Mouse (Mus musculus) kidney, postnatal 0 days (tissue): ENCODE data around the gene Zfp185. TPM values are rescaled to one million over a fixed set of nuclear protein-coding genes. Genes with fewer than 3 reads are reported as not detected.
A peak's percentile ranks its signal among the peaks of the same experiment; 100 is the strongest.

Experiments used
- ATAC-seq: fragments of 200-750 bp; cut with Nextera tagmentation; replicated peaks from 2 replicates; pipeline ENCODE4 v1.8.0; 2017; ENCODE audit warnings: low read depth, moderate number of reproducible peaks, moderate TSS enrichment, moderate library complexity; ENCODE audit not compliant: low FRiP score
- DNase-seq: peaks from one replicate; pipeline ENCODE4 v3.0.0-alpha.2; 2016; ENCODE audit warnings: low spot score
- H3K27ac ChIP-seq: fragments of 300-500 bp; sonication (generic); 2 replicates; pipeline ENCODE4 v1.5.1; 2014; ENCODE audit warnings: mild to moderate bottlenecking
- H3K27me3 ChIP-seq: fragments of 300-500 bp; sonication (generic); 2 replicates; pipeline ENCODE4 v1.6.1; 2014; ENCODE audit warnings: low read length, mixed read lengths; ENCODE audit not compliant: insufficient read depth
- H3K36me3 ChIP-seq: fragments of 300-500 bp; sonication (generic); 2 replicates; pipeline ENCODE4 v1.6.1; 2014; ENCODE audit warnings: low read length, mixed read lengths; ENCODE audit not compliant: insufficient read depth
- H3K4me1 ChIP-seq: fragments of 300-500 bp; sonication (generic); replicated peaks from 2 replicates; pipeline ENCODE4 v1.6.1; 2014; ENCODE audit warnings: antibody characterized with exemption, low read length, mixed read lengths; ENCODE audit not compliant: insufficient read depth
- H3K4me2 ChIP-seq: fragments of 300-500 bp; sonication (generic); 2 replicates; pipeline ENCODE4 v1.6.1; 2014; ENCODE audit warnings: mild to moderate bottlenecking, low read length, moderate library complexity, mixed read lengths
- H3K4me3 ChIP-seq: fragments of 300-500 bp; sonication (generic); replicated peaks from 2 replicates; pipeline ENCODE4 v1.5.1; 2014; ENCODE audit warnings: low read depth, low read length
- H3K9ac ChIP-seq: fragments of 300-500 bp; sonication (generic); 2 replicates; pipeline ENCODE4 v1.6.1; 2014; ENCODE audit warnings: low read depth, low read length
- H3K9me3 ChIP-seq: fragments of 300-500 bp; sonication (generic); replicated peaks from 2 replicates; pipeline ENCODE4 v1.6.1; 2016; ENCODE audit warnings: low read length, inconsistent platforms, mixed read lengths
- CTCF ChIP-seq: IDR thresholded peaks from 2 replicates; pipeline ENCODE4 v1.5.1; 2016; ENCODE audit warnings: antibody characterized with exemption, low read depth, mild to moderate bottlenecking, moderate library complexity
- WGBS: fragments of 180-500 bp; shearing (Covaris S2); extraction: QIAGEN DNeasy Blood & Tissue Kit; methylation state at CpG from one replicate; pipeline ENCODE4 v1.1.7; 2014; 5-methylcytosine and 5-hydroxymethylcytosine counted together
- polyA plus RNA-seq: library from polyadenylated mRNA; unstranded; fragments of >200 nt; fragmentation: Nextera tagmentation; extraction: Ambion mirVana; gene quantifications from 2 replicates; pipeline ENCODE4 v1.2.1, GENCODE M21; 2015

The Zfp185 gene
- polyA plus RNA-seq, 1 experiment from 2014 or later = 8.7 TPM

GRCm38 (mm10) chrX:72982831-72983230 is 4.3 kb upstream of the Zfp185 start:
- Histone ChIP-seq H3K27ac (no peak overlapping the region), H3K9me3 (no peaks in the 10 kb centered on the region), H3K4me3 (no peak overlapping the region), H3K27me3 (no peaks in the 10 kb centered on the region), H3K9ac (no peak overlapping the region), H3K4me1 (no peaks in the 10 kb centered on the region), H3K36me3 (no peaks in the 10 kb centered on the region), H3K4me2 (no peak overlapping the region)
- ATAC-seq (no peak), DNase-seq (no peak)
- TF ChIP-seq CTCF = no peak
- WGBS = 78% methylated on average over 6 of the region's 6 CpGs

- H3K9ac ChIP-seq = no peak overlapping the region
- ATAC-seq (no peak), DNase-seq (no peak)
- H3K4me1 ChIP-seq = no peaks in the 10 kb centered on the region
- 89% methylated on average over 2 of the region's 2 CpGs for WGBS
- H3K4me3 ChIP-seq = no peak overlapping the region
- H3K9me3 ChIP-seq = no peaks in the 10 kb centered on the region
- TF ChIP-seq CTCF = no peak
- H3K27me3 ChIP-seq = no peaks in the 10 kb centered on the region
- H3K27ac ChIP-seq = no peak overlapping the region
- H3K4me2 ChIP-seq = no peak overlapping the region
- H3K36me3 ChIP-seq = no peaks in the 10 kb centered on the region
Measured at GRCm38 (mm10) chrX:72985607-72986006, 1.5 kb upstream of the Zfp185 start.

- Histone ChIP-seq H3K9ac (0 out of 2 replicates have a peak overlapping the region, but pooled peaks have one; percentile 37), H3K4me1 (no peaks in the 10 kb centered on the region), H3K4me2 (peak overlapping the region; percentile 65), H3K4me3 (peak overlapping the region; percentile 36), H3K27me3 (no peaks in the 10 kb centered on the region), H3K27ac (no peak overlapping the region), H3K36me3 (no peaks in the 10 kb centered on the region), H3K9me3 (no peaks in the 10 kb centered on the region)
- no peak for TF ChIP-seq CTCF
- WGBS = 38% methylated on average over 14 of the region's 14 CpGs
- ATAC-seq (no peak), DNase-seq (no peak)
Measured at GRCm38 (mm10) chrX:72987520-72987905, 374 bp downstream of the Zfp185 start.

GRCm38 (mm10) chrX:72988431-72988830 is 1.3 kb downstream of the Zfp185 start:
- no peak overlapping the region for H3K9ac ChIP-seq
- H3K4me2 ChIP-seq = no peak overlapping the region
- 75% methylated on average over 3 of the region's 3 CpGs for WGBS
- DNase-seq = no peak
- H3K4me3 ChIP-seq = no peak overlapping the region
- no peaks in the 10 kb centered on the region for H3K36me3 ChIP-seq
- H3K9me3 ChIP-seq = no peaks in the 10 kb centered on the region
- no peaks in the 10 kb centered on the region for H3K27me3 ChIP-seq
- no peaks in the 10 kb centered on the region for H3K4me1 ChIP-seq
- ATAC-seq = no peak
- no peak for TF ChIP-seq CTCF
- H3K27ac ChIP-seq = no peak overlapping the region

GRCm38 (mm10) chrX:72990581-72990980 is 3.4 kb downstream of the Zfp185 start:
- Histone ChIP-seq H3K36me3 (no peaks in the 10 kb centered on the region), H3K9ac (no peak overlapping the region), H3K4me1 (no peaks in the 10 kb centered on the region), H3K4me2 (no peak overlapping the region), H3K4me3 (no peak overlapping the region), H3K9me3 (no peaks in the 10 kb centered on the region), H3K27me3 (no peaks in the 10 kb centered on the region), H3K27ac (no peak overlapping the region)
- ATAC-seq (no peak), DNase-seq (no peak)
- 81% methylated on average over 3 of the region's 3 CpGs for WGBS
- no peak for TF ChIP-seq CTCF

GRCm38 (mm10) chrX:72992291-72992919 is 5.3 kb downstream of the Zfp185 start:
- Histone ChIP-seq H3K4me1 (no peaks in the 10 kb centered on the region), H3K36me3 (no peaks in the 10 kb centered on the region), H3K27ac (no peak overlapping the region), H3K9ac (no peak overlapping the region), H3K27me3 (no peaks in the 10 kb centered on the region), H3K9me3 (no peaks in the 10 kb centered on the region), H3K4me2 (no peak overlapping the region), H3K4me3 (no peak overlapping the region)
- 57% methylated on average over 5 of the region's 5 CpGs for WGBS
- DNase-seq (no peak), ATAC-seq (no peak)
- peak; percentile 61 for TF ChIP-seq CTCF

- Histone ChIP-seq H3K36me3 (no peaks in the 10 kb centered on the region), H3K4me1 (no peaks in the 10 kb centered on the region), H3K4me2 (no peak overlapping the region), H3K27me3 (no peaks in the 10 kb centered on the region), H3K4me3 (no peak overlapping the region), H3K27ac (no peak overlapping the region), H3K9me3 (no peaks in the 10 kb centered on the region), H3K9ac (no peak overlapping the region)
- 68% methylated on average over 3 of the region's 3 CpGs for WGBS
- TF ChIP-seq CTCF = no peak
- no peak for DNase-seq
- ATAC-seq = no peak
Measured at GRCm38 (mm10) chrX:72995542-72995941, 8.4 kb downstream of the Zfp185 start.
